Mouse (Mus musculus): ENCODE data around the gene Med27.

GRCm38 (mm10) chr2:29521486-29521885 lies 174.9 kb downstream of the Med27 start:
- TF ChIP-seq GATA1 (IDR thresholded peaks at IDR 0.05; ENCODE audit: borderline replicate concordance, low read length) (no peak), FLI1 (IDR thresholded peaks at IDR 0.05; ENCODE audit: low read length) (no peak)
